14 mouse cellular contexts compared by ENCODE assay signal in genomic region chr11:55208001-55208690, GRCm38 (mm10). TPM values are rescaled to one million over a fixed set of nuclear protein-coding genes. Genes with fewer than 3 reads are reported as not detected.
DNase-seq lines count a peak whose midpoint lies in the region; ATAC-seq and TF ChIP-seq lines count a peak whose summit lies in the region.
"Had no signal": no experiment of that assay in that cellular context is flagged by ENCODE, and none has a peak within 500 bp of the region (broad histone marks: within the 10 kb centered on the region; RNA-seq: fewer than 3 reads in every experiment).

No protein-coding gene starts in this region.

- WGBS in kidney, embryonic 15.5 days, result 46% methylated on average over 6 of the region's 6 CpGs
- 70% methylated on average over 6 of the region's 6 CpGs for WGBS in limb, embryonic 10.5 days

- peak; percentile 43 for DNase-seq in layer of hippocampus, adult 9-10 months (ENCODE audit: low spot score)
- no peak for DNase-seq in layer of hippocampus, postnatal 36 days
- no peak for DNase-seq in spleen, postnatal 14 days (ENCODE audit: low spot score in 2 of 2)
- DNase-seq in urinary bladder, postnatal 36 days (ENCODE audit: low spot score in 2 of 2), result no peak
- no peak for DNase-seq in limb, embryonic 10.5 days (ENCODE audit: low spot score)

- H3K9ac ChIP-seq in kidney, embryonic 15.5 days, result no peak overlapping the region
- H3K9ac ChIP-seq: heart, embryonic 12.5 days; hindbrain, embryonic 15.5 days; lung, embryonic 15.5 days had no signal

- TF ChIP-seq CTCF in bone marrow macrophage, adult 2 months (IDR thresholded peaks at IDR 0.05; ENCODE audit: low read depth, low read length), result no peak

- TF ChIP-seq POLR2A in bone marrow macrophage, adult 2 months (IDR thresholded peaks at IDR 0.05; ENCODE audit: borderline replicate concordance, low read depth, low read length), result no peak

- H3K36me3 ChIP-seq in kidney, embryonic 15.5 days, result no peaks in the 10 kb centered on the region
- peaks cover 55% of the 10 kb centered on the region for H3K36me3 ChIP-seq in megakaryocyte, embryonic 14.5 days (replicated peaks; ENCODE audit: low read length)
- no peaks in the 10 kb centered on the region for H3K36me3 ChIP-seq in limb, embryonic 10.5 days
- H3K36me3 ChIP-seq: heart, embryonic 12.5 days; hindbrain, embryonic 15.5 days; lung, embryonic 15.5 days had no signal

- no peak overlapping the region for H3K4me2 ChIP-seq in kidney, embryonic 15.5 days
- H3K4me2 ChIP-seq: heart, embryonic 12.5 days; hindbrain, embryonic 15.5 days; lung, embryonic 15.5 days had no signal

- no peaks in the 10 kb centered on the region for H3K27me3 ChIP-seq in kidney, embryonic 15.5 days
- no peaks in the 10 kb centered on the region for H3K27me3 ChIP-seq in megakaryocyte, embryonic 14.5 days (replicated peaks)
- no peaks in the 10 kb centered on the region for H3K27me3 ChIP-seq in limb, embryonic 10.5 days (ENCODE audit: low read depth, poor library complexity, severe bottlenecking)
- H3K27me3 ChIP-seq: heart, embryonic 12.5 days; hindbrain, embryonic 15.5 days; lung, embryonic 15.5 days had no signal

- no peak for ATAC-seq in kidney, embryonic 15.5 days (replicated peaks; ENCODE audit: low FRiP score)

- H3K4me3 ChIP-seq in bone marrow macrophage, adult 2 months (ENCODE audit: insufficient read depth, low read length), result peak overlapping the region; percentile 29; the same call in 1 of the 2 replicates
- H3K4me3 ChIP-seq in kidney, embryonic 15.5 days (replicated peaks), result no peak overlapping the region
- H3K4me3 ChIP-seq in megakaryocyte, embryonic 14.5 days (replicated peaks), result peak overlapping the region; percentile 38
- no peak overlapping the region for H3K4me3 ChIP-seq in limb, embryonic 10.5 days
- H3K4me3 ChIP-seq: heart, embryonic 12.5 days; hindbrain, embryonic 15.5 days; left cerebral cortex, adult 2 months; lung, embryonic 15.5 days; myocyte had no signal

- H3K4me1 ChIP-seq in bone marrow macrophage, adult 2 months (ENCODE audit: control insufficient read depth, insufficient read depth, low read length), result peaks cover 40% of the 10 kb centered on the region
- H3K4me1 ChIP-seq in kidney, embryonic 15.5 days, result peaks cover 41% of the 10 kb centered on the region
- peaks cover 83% of the 10 kb centered on the region for H3K4me1 ChIP-seq in megakaryocyte, embryonic 14.5 days
- H3K4me1 ChIP-seq in limb, embryonic 10.5 days, result peaks cover 36% of the 10 kb centered on the region

- H3K27ac ChIP-seq in bone marrow macrophage, adult 2 months (ENCODE audit: insufficient read depth, low read depth, low read length), result peak overlapping the region; percentile 96
- peak overlapping the region; percentile 51 for H3K27ac ChIP-seq in kidney, embryonic 15.5 days
- H3K27ac ChIP-seq in limb, embryonic 10.5 days, result no peak overlapping the region
- H3K27ac ChIP-seq: hindbrain, embryonic 15.5 days; left cerebral cortex, adult 2 months; lung, embryonic 15.5 days had no signal

- H3K9me3 ChIP-seq in kidney, embryonic 15.5 days (replicated peaks), result no peaks in the 10 kb centered on the region
- no peaks in the 10 kb centered on the region for H3K9me3 ChIP-seq in megakaryocyte, embryonic 14.5 days
- no peaks in the 10 kb centered on the region for H3K9me3 ChIP-seq in limb, embryonic 10.5 days (replicated peaks)
- H3K9me3 ChIP-seq: heart, embryonic 12.5 days; hindbrain, embryonic 15.5 days; lung, embryonic 15.5 days had no signal

RNA-seq across cellular contexts. Expression of gene Slc36a1, which starts 4.0 kb away (rescaled TPM):
- 10 to 100 TPM; 52.9 to 56.8 TPM for total RNA-seq in layer of hippocampus, postnatal 36 days (2021)
- polyA plus RNA-seq in bone marrow macrophage, adult 2 months (2012; ENCODE audit: insufficient read depth, insufficient read length, missing spikeins), result 38.7 and 44.3 TPM in 2 replicates
- 1.5 and 3.1 TPM in 2 replicates for polyA plus RNA-seq in kidney, embryonic 15.5 days (2015; fragmentation: Nextera tagmentation; extraction: Ambion mirVana)
- 4.0 and 6.4 TPM in 2 replicates for polyA plus RNA-seq in megakaryocyte, embryonic 14.5 days (2012; ENCODE audit: insufficient read depth, low replicate concordance)
- 1.2 TPM in 2 replicates for polyA plus RNA-seq in limb, embryonic 10.5 days (2016; fragmentation: Nextera tagmentation; extraction: Ambion mirVana)

RNA-seq across cellular contexts. Expression of gene Slc36a2, which starts 23.3 kb away (rescaled TPM):
- under 1 TPM in 1 of 2 experiments, not detected in 1; 0.15 TPM for total RNA-seq in layer of hippocampus, postnatal 36 days (2021)
- 2.4 and 3.3 TPM in 2 replicates for polyA plus RNA-seq in bone marrow macrophage, adult 2 months (2012; ENCODE audit: insufficient read depth, insufficient read length, missing spikeins)
- 0.83 and 2.4 TPM in 2 replicates for polyA plus RNA-seq in kidney, embryonic 15.5 days (2015; fragmentation: Nextera tagmentation; extraction: Ambion mirVana)
- 0.18 TPM in 1 of 2 replicates, not detected in the other for polyA plus RNA-seq in megakaryocyte, embryonic 14.5 days (2012; ENCODE audit: insufficient read depth, low replicate concordance)
- polyA plus RNA-seq in limb, embryonic 10.5 days (2016; fragmentation: Nextera tagmentation; extraction: Ambion mirVana), result 0.06 and 0.29 TPM in 2 replicates
- polyA plus RNA-seq: forebrain, embryonic 11.5 days; myocyte had no signal

RNA-seq across cellular contexts. Expression of gene Slc36a3, which starts 56.6 kb away (rescaled TPM):
- total RNA-seq in layer of hippocampus, postnatal 36 days (2021), result not detected
- not detected in 2 replicates for polyA plus RNA-seq in bone marrow macrophage, adult 2 months (2012; ENCODE audit: insufficient read depth, insufficient read length, missing spikeins)
- not detected in 2 replicates for polyA plus RNA-seq in kidney, embryonic 15.5 days (2015; fragmentation: Nextera tagmentation; extraction: Ambion mirVana)
- polyA plus RNA-seq in megakaryocyte, embryonic 14.5 days (2012; ENCODE audit: insufficient read depth, low replicate concordance), result not detected in 2 replicates
- not detected in 2 replicates for polyA plus RNA-seq in limb, embryonic 10.5 days (2016; fragmentation: Nextera tagmentation; extraction: Ambion mirVana)
- total RNA-seq: left cerebral cortex, adult 2 months had no signal
- polyA plus RNA-seq: forebrain, embryonic 11.5 days; heart, embryonic 12.5 days; hindbrain, embryonic 15.5 days; lung, embryonic 15.5 days; myocyte had no signal

Comparison
In these comparisons a context has a peak if more than half of its experiments do, and no peak if none do; other contexts are left out.
1. H3K4me3 ChIP-seq: peak in bone marrow macrophage, adult 2 months (single experiment) and megakaryocyte, embryonic 14.5 days (single experiment); none in kidney, embryonic 15.5 days (single experiment) and limb, embryonic 10.5 days (single experiment).